Mouse (Mus musculus) stomach, embryonic 16.5 days (tissue): ENCODE data around the gene Eif5a. TPM values are rescaled to one million over a fixed set of nuclear protein-coding genes. Genes with fewer than 3 reads are reported as not detected.

ENCODE experiments used
- ATAC-seq: fragments of 200-750 bp; cut with Nextera tagmentation; 2 replicates; pipeline ENCODE4 v1.8.0; 2017; ENCODE audit warnings: moderate number of reproducible peaks, moderate TSS enrichment; ENCODE audit not compliant: insufficient read depth, low FRiP score
- H3K27ac ChIP-seq: fragments of 300-500 bp; sonication (generic); 2 replicates; pipeline ENCODE4 v1.5.1; 2014; ENCODE audit warnings: low read length
- H3K27me3 ChIP-seq: fragments of 300-500 bp; sonication (generic); 2 replicates; pipeline ENCODE4 v1.6.1; 2014; ENCODE audit warnings: low read length, control low read depth, mixed read lengths; ENCODE audit not compliant: control insufficient read depth, insufficient read depth
- H3K36me3 ChIP-seq: fragments of 300-500 bp; sonication (generic); 2 replicates; pipeline ENCODE4 v1.6.1; 2014; ENCODE audit warnings: low read length; ENCODE audit not compliant: control insufficient read depth, insufficient read depth
- H3K4me1 ChIP-seq: fragments of 300-500 bp; sonication (generic); 2 replicates; pipeline ENCODE4 v1.6.1; 2014; ENCODE audit warnings: low read length, control low read depth, mixed read lengths; ENCODE audit not compliant: control insufficient read depth, insufficient read depth
- H3K4me2 ChIP-seq: fragments of 300-500 bp; sonication (generic); 2 replicates; pipeline ENCODE4 v1.6.1; 2014; ENCODE audit warnings: low read depth, low read length, mixed read lengths
- H3K4me3 ChIP-seq: fragments of 300-500 bp; sonication (generic); replicated peaks from 2 replicates; pipeline ENCODE4 v1.5.1; 2014; ENCODE audit warnings: mild to moderate bottlenecking, low read length
- H3K9ac ChIP-seq: fragments of 300-500 bp; sonication (generic); 2 replicates; pipeline ENCODE4 v1.6.1; 2014; ENCODE audit warnings: low read length
- H3K9me3 ChIP-seq: fragments of 300-500 bp; sonication (generic); replicated peaks from 2 replicates; pipeline ENCODE4 v1.6.1; 2016; ENCODE audit warnings: low read length, control low read depth; ENCODE audit not compliant: control insufficient read depth
- WGBS: fragments of 180-500 bp; shearing (Covaris S2); extraction: QIAGEN DNeasy Blood & Tissue Kit; methylation state at CpG from one replicate; pipeline ENCODE4 v1.1.7; 2014; 5-methylcytosine and 5-hydroxymethylcytosine counted together
- polyA plus RNA-seq: library from polyadenylated mRNA; unstranded; fragments of >200 nt; fragmentation: Nextera tagmentation; extraction: Ambion mirVana; gene quantifications from 2 replicates; pipeline ENCODE4 v1.2.1, GENCODE M21; 2015

Gene Eif5a
- polyA plus RNA-seq, 1 experiment from 2014 or later: 1,535 TPM

GRCm38 (mm10) chr11:69884240-69884639, 37.5 kb downstream of the Eif5a start:
- H3K4me2 ChIP-seq: peak overlapping the region; percentile 25; the same call in 1 of the 2 replicates
- H3K9ac ChIP-seq: 0 out of 2 replicates have a peak overlapping the region, but pooled peaks have one; percentile 16
- peaks cover 21% of the 10 kb centered on the region for H3K4me1 ChIP-seq
- H3K9me3 ChIP-seq: no peaks in the 10 kb centered on the region
- WGBS: 68% methylated on average over 9 of the region's 9 CpGs
- peak overlapping the region; percentile 37 for H3K27ac ChIP-seq
- no peaks in the 10 kb centered on the region for H3K27me3 ChIP-seq
- no peak overlapping the region for H3K4me3 ChIP-seq
- H3K36me3 ChIP-seq: no peaks in the 10 kb centered on the region
- no peak for ATAC-seq

GRCm38 (mm10) chr11:69883527-69884151, 38.1 kb downstream of the Eif5a start:
- Histone ChIP-seq H3K9me3 (no peaks in the 10 kb centered on the region), H3K4me2 (no peak overlapping the region), H3K36me3 (no peaks in the 10 kb centered on the region), H3K27me3 (no peaks in the 10 kb centered on the region), H3K27ac (peak overlapping the region; percentile 57), H3K9ac (no peak overlapping the region), H3K4me3 (no peak overlapping the region), H3K4me1 (peaks cover 27% of the 10 kb centered on the region)
- WGBS: 79% methylated on average over 8 of the region's 8 CpGs
- no peak for ATAC-seq

DNA sequence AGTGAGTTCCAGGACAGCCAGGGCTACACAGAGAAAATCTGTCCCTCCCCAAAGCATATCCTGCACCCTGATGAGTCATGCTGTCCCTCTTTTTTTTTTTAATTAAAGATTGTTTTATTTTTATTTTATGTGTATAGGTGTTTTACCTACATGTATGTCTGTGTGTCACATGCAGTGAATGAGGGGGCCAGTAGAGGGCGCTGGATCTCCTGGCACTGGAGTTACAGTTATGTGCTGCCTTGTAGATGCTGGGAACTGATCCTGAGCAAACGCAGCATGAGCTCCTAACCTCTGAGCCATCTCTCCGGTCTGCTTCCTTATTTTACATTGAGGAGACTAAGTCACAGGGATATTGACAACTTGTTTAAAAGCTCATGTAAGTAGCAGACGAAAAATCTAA, 38.7 kb downstream of the Eif5a start:
- Histone ChIP-seq H3K4me3 (no peak overlapping the region), H3K4me2 (no peak overlapping the region), H3K27ac (peak overlapping the region; percentile 57), H3K9ac (no peak overlapping the region), H3K4me1 (peaks cover 31% of the 10 kb centered on the region), H3K27me3 (no peaks in the 10 kb centered on the region), H3K9me3 (no peaks in the 10 kb centered on the region), H3K36me3 (no peaks in the 10 kb centered on the region)
- 61% methylated on average over 4 of the region's 4 CpGs for WGBS
- ATAC-seq: no peak

DNA sequence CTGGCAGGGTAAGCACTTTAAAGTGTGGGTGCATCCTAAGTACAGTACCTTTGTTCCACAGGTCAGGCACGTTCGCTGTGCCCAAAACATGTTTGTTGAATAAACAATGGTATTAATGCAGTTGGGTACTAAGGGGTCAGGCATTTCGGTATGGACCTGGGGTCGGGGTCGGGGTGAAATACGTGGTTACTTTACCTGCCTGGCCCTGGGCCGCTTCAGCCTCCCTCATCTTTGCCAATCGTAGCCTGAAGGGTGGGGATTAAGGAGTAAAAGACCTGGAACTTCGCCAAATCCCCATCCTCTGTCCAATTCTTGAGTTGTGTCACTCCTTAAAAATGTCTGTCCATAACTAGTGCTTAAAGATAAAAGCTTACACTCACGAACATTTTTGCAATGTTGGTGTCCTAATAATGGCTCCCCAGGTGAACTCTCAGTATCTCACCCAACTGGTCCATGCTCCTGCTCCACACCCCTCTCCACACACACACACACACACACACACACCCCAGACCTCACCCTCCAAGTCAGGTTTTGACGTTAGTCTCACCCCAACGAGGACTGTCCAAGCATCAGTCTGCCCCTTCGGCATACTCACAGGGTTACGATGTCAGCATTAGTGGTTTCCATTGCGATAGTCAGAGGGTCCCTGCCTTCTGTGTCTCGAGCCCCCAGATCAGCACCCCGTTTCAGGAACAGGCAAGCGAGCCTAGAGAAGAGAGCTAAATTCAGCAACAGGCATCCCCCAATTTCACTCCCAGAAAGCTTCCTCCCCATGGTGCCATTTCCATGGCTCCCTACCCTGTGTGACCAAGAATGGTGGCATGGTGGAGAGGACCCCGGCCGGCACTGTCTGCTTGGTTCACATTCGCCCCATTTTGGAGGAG, 39.7 kb downstream of the Eif5a start:
- Histone ChIP-seq H3K36me3 (no peaks in the 10 kb centered on the region), H3K9ac (peak overlapping the region; percentile 72), H3K4me1 (peaks cover 38% of the 10 kb centered on the region), H3K4me2 (peak overlapping the region; percentile 85), H3K9me3 (no peaks in the 10 kb centered on the region), H3K4me3 (peak overlapping the region; percentile 54), H3K27me3 (no peaks in the 10 kb centered on the region), H3K27ac (peak overlapping the region; percentile 92)
- no peak for ATAC-seq
- 55% methylated on average over 21 of the region's 21 CpGs for WGBS

DNA sequence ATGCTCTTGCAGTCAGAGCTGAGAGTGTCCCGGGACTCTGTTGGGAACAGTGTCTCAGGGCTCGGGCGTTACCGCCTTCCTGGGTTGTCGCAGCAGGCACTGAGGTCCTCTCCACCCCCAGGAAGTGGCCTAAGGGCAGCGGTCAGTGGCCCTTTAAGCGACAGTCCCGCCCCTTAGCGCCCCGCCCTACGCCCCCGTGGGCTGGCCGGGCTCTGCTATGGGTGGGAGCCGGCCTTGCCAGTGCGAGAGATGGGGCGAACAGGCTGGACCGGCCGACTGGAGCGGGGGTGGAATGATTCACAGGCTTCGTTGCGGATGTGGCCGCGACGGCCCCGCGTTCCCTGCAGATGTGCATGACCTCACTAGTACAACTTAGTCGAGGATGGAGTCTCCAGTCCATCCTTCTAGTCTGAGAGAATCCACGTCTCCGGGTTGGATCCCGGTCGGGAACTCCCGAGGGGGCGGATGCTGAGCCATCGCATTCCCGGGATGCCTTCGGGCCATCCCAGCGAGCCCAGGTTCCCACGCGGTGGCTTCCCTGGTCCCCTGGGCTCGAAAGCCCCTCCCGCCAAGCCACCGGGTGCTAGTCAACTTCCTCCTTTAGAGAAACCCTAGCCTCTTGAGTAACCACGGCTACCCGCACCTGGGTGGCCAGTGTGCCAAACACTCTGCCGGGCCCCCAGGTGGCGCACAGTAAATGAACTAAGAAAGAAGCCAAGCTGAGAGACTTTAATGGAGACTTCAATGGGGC, 40.7 kb downstream of the Eif5a start, which contains the start of gene Kctd11:
TSS of gene Kctd11 (minus strand) at position 554 of the 751 bp plus-strand sequence.
- H3K27ac ChIP-seq: peak within 1 kb of the TSS; percentile 92
- peaks cover 44% of the 10 kb centered on the region for H3K4me1 ChIP-seq
- peak within 1 kb of the TSS; percentile 54 for H3K4me3 ChIP-seq
- H3K4me2 ChIP-seq: peak within 1 kb of the TSS; percentile 85
- no peaks in the 10 kb centered on the region for H3K27me3 ChIP-seq
- no peaks in the 10 kb centered on the region for H3K9me3 ChIP-seq
- H3K36me3 ChIP-seq: no peaks in the 10 kb centered on the region
- peak; percentile 87 for ATAC-seq
- 0% methylated on average over 46 of the region's 46 CpGs for WGBS
- peak within 1 kb of the TSS; percentile 72 for H3K9ac ChIP-seq

GRCm38 (mm10) chr11:69880506-69880852, 41.3 kb downstream of the Eif5a start:
- peak overlapping the region; percentile 85 for H3K4me2 ChIP-seq
- no peaks in the 10 kb centered on the region for H3K9me3 ChIP-seq
- H3K9ac ChIP-seq: peak overlapping the region; percentile 72
- WGBS: under 1% methylated on average over 18 of the region's 18 CpGs
- peak; percentile 38 for ATAC-seq
- H3K4me3 ChIP-seq: peak overlapping the region; percentile 54
- no peaks in the 10 kb centered on the region for H3K36me3 ChIP-seq
- peaks cover 49% of the 10 kb centered on the region for H3K4me1 ChIP-seq
- no peaks in the 10 kb centered on the region for H3K27me3 ChIP-seq
- peak overlapping the region; percentile 92 for H3K27ac ChIP-seq

DNA sequence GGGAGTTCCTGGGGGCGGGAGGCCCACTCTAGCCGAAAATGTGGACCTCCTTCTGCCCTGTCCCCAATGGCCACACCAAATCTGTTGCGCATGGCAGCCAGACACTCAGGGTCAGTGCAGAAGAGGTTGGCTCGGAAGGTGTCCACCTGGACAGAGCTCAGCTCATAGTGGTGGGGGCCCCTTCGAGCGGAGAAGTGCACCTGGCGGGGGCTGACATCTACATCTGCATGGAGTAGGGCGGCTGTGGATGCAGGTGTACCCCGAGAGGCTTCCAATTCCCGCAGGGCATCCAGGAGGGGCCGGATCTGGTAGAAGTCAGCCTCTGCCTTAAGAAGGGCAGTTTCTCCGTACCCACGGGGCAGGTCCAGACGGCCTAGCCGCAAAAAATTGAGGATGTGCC, 42.0 kb downstream of the Eif5a start:
- no peaks in the 10 kb centered on the region for H3K36me3 ChIP-seq
- H3K27ac ChIP-seq: peak overlapping the region; percentile 92; the same call in 1 of the 2 replicates
- H3K4me2 ChIP-seq: peak overlapping the region; percentile 85
- peak overlapping the region; percentile 54 for H3K4me3 ChIP-seq
- H3K4me1 ChIP-seq: peaks cover 51% of the 10 kb centered on the region
- H3K27me3 ChIP-seq: no peaks in the 10 kb centered on the region
- no peak for ATAC-seq
- WGBS: 50% methylated on average over 15 of the region's 15 CpGs
- H3K9me3 ChIP-seq: no peaks in the 10 kb centered on the region
- peak overlapping the region; percentile 72 for H3K9ac ChIP-seq

- ATAC-seq: no peak
- peak overlapping the region; percentile 85 for H3K4me2 ChIP-seq
- no peaks in the 10 kb centered on the region for H3K36me3 ChIP-seq
- H3K27me3 ChIP-seq: no peaks in the 10 kb centered on the region
- H3K9ac ChIP-seq: peak overlapping the region; percentile 72; the same call in 1 of the 2 replicates
- 78% methylated on average over 6 of the region's 6 CpGs for WGBS
- H3K4me1 ChIP-seq: peaks cover 51% of the 10 kb centered on the region
- peak overlapping the region; percentile 92 for H3K27ac ChIP-seq
- H3K4me3 ChIP-seq: peak overlapping the region; percentile 54
- no peaks in the 10 kb centered on the region for H3K9me3 ChIP-seq
Measured at GRCm38 (mm10) chr11:69878952-69879351, 42.8 kb downstream of the Eif5a start.
